Mouse (Mus musculus) olfactory bulb, adult 2 months (tissue): ENCODE data around the gene Gpr19.

Experiments
- CTCF ChIP-seq: fragments of 200-500 bp; IDR thresholded peaks from 2 replicates; pipeline ENCODE4 v1.5.1; 2012; ENCODE audit warnings: low read depth, mild to moderate bottlenecking, low read length, moderate library complexity; ENCODE audit not compliant: insufficient read depth
- POLR2A ChIP-seq: fragments of 200-500 bp; IDR thresholded peaks from 2 replicates; pipeline ENCODE4 v1.6.1; 2012; ENCODE audit warnings: mild to moderate bottlenecking, low read depth, low read length, moderate library complexity; ENCODE audit not compliant: insufficient read depth

- no peak for TF ChIP-seq CTCF
- TF ChIP-seq POLR2A: no peak
Measured at GRCm38 (mm10) chr6:134946858-134947257, 48.5 kb upstream of the Gpr19 start.
